Mouse (Mus musculus): ENCODE measurements around the gene Gm21117.
"Not testable (repeated sequence)": the region's sequence is repeated elsewhere in the genome, so short reads cannot be mapped to it uniquely, and the experiment has no call there.

Gm21117 gene

DNA sequence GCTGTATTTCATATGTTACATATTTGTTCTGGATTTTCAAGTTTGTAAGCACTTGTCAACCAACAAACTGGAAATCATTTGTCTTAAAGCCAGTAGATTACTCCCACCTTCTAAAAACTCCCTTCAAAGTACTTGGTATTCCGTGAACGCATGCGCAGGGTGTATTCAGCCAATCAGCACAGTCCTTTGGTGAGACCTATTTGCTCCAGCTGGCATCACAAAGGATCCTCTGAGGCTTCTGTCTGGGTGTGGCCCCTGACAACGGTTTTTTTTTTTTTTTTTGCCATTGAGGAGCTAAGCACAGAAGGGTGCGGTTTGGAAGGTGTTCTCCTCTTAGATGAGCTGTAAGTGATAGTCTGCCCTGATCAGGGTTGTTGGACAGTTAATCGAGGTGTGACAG lies at the start of gene Gm21117:
TSS of gene Gm21117 (plus strand) at position 301 of the 400 bp plus-strand sequence.
- not testable (repeated sequence) for DNase-seq
